Mouse (Mus musculus) megakaryocyte, embryonic 14.5 days (primary cell): ENCODE data around the gene Mgat4e.

Source experiments
- FLI1 ChIP-seq: IDR thresholded peaks from 2 replicates; pipeline ENCODE4 v1.6.1; 2012; ENCODE audit warnings: low read length, inconsistent platforms, mixed read lengths
- GATA1 ChIP-seq: IDR thresholded peaks from 3 replicates; pipeline ENCODE4 v1.6.1; 2012; ENCODE audit warnings: mixed read lengths, low read length, inconsistent platforms, borderline replicate concordance

GRCm38 (mm10) chr1:134558511-134558910 lies 9.0 kb upstream of the Mgat4e start:
- TF ChIP-seq GATA1 = no peak
- TF ChIP-seq FLI1 = no peak
